Mouse (Mus musculus): ENCODE results near the gene Bcas1.

Bcas1 gene

GRCm38 (mm10) chr2:170365271-170365670 is 62.4 kb downstream of the Bcas1 start:
- in situ Hi-C loops (cut with MboI; ENCODE audit: low pct_unique_long_range_greater_than_20kb in 1 of 2, low sequenced_read_pairs in 2 of 2, unreplicated experiment in 1 of 2) = no loop called here

- in situ Hi-C loops (cut with MboI; ENCODE audit: low pct_unique_long_range_greater_than_20kb in 1 of 2, low sequenced_read_pairs in 2 of 2, unreplicated experiment in 1 of 2) = no loop called here
These were observed 70.8 kb downstream of the Bcas1 start for GRCm38 (mm10) chr2:170356667-170357374.

GRCm38 (mm10) chr2:170354963-170355367 is 72.7 kb downstream of the Bcas1 start:
- in situ Hi-C loops (cut with MboI; ENCODE audit: low pct_unique_long_range_greater_than_20kb in 1 of 2, low sequenced_read_pairs in 2 of 2, unreplicated experiment in 1 of 2) = no loop called here

GRCm38 (mm10) chr2:170352273-170352672 is 75.4 kb downstream of the Bcas1 start:
- in situ Hi-C loops (cut with MboI; ENCODE audit: low pct_unique_long_range_greater_than_20kb in 1 of 2, low sequenced_read_pairs in 2 of 2, unreplicated experiment in 1 of 2) = no loop called here

- in situ Hi-C loops (cut with MboI; ENCODE audit: low pct_unique_long_range_greater_than_20kb in 1 of 2, low sequenced_read_pairs in 2 of 2, unreplicated experiment in 1 of 2) = no loop called here
These were observed 75.8 kb downstream of the Bcas1 start for GRCm38 (mm10) chr2:170351847-170352246.

- in situ Hi-C loops (cut with MboI; ENCODE audit: low pct_unique_long_range_greater_than_20kb in 1 of 2, low sequenced_read_pairs in 2 of 2, unreplicated experiment in 1 of 2) = no loop called here
These were observed 77.9 kb downstream of the Bcas1 start for GRCm38 (mm10) chr2:170349784-170350183.

- in situ Hi-C loops (cut with MboI; ENCODE audit: low pct_unique_long_range_greater_than_20kb in 1 of 2, low sequenced_read_pairs in 2 of 2, unreplicated experiment in 1 of 2) = no loop called here
These were observed 78.5 kb downstream of the Bcas1 start for GRCm38 (mm10) chr2:170349096-170349495.

- in situ Hi-C loops (cut with MboI; ENCODE audit: low pct_unique_long_range_greater_than_20kb in 1 of 2, low sequenced_read_pairs in 2 of 2, unreplicated experiment in 1 of 2) = no loop called here
These were observed 80.4 kb downstream of the Bcas1 start for GRCm38 (mm10) chr2:170347131-170347765.

- in situ Hi-C loops (cut with MboI; ENCODE audit: low pct_unique_long_range_greater_than_20kb in 1 of 2, low sequenced_read_pairs in 2 of 2, unreplicated experiment in 1 of 2) = no loop called here
These were observed 82.2 kb downstream of the Bcas1 start for GRCm38 (mm10) chr2:170345410-170345793.

- in situ Hi-C loops (cut with MboI; ENCODE audit: low pct_unique_long_range_greater_than_20kb in 1 of 2, low sequenced_read_pairs in 2 of 2, unreplicated experiment in 1 of 2) = no loop called here
These were observed 82.9 kb downstream of the Bcas1 start for GRCm38 (mm10) chr2:170344502-170345409.

- in situ Hi-C loops (cut with MboI; ENCODE audit: low pct_unique_long_range_greater_than_20kb in 1 of 2, low sequenced_read_pairs in 2 of 2, unreplicated experiment in 1 of 2) = no loop called here
These were observed 83.8 kb downstream of the Bcas1 start for GRCm38 (mm10) chr2:170343819-170344317.

GRCm38 (mm10) chr2:170343133-170343818 is 84.4 kb downstream of the Bcas1 start:
- in situ Hi-C loops (cut with MboI; ENCODE audit: low pct_unique_long_range_greater_than_20kb in 1 of 2, low sequenced_read_pairs in 2 of 2, unreplicated experiment in 1 of 2) = no loop called here

GRCm38 (mm10) chr2:170342312-170342830 is 85.3 kb downstream of the Bcas1 start:
- in situ Hi-C loops (cut with MboI; ENCODE audit: low pct_unique_long_range_greater_than_20kb in 1 of 2, low sequenced_read_pairs in 2 of 2, unreplicated experiment in 1 of 2) = no loop called here

GRCm38 (mm10) chr2:170341179-170341578 is 86.5 kb downstream of the Bcas1 start:
- in situ Hi-C loops (cut with MboI; ENCODE audit: low pct_unique_long_range_greater_than_20kb in 1 of 2, low sequenced_read_pairs in 2 of 2, unreplicated experiment in 1 of 2) = no loop called here

GRCm38 (mm10) chr2:170336266-170336760 is 91.3 kb downstream of the Bcas1 start:
- in situ Hi-C loops (cut with MboI; ENCODE audit: low pct_unique_long_range_greater_than_20kb in 1 of 2, low sequenced_read_pairs in 2 of 2, unreplicated experiment in 1 of 2) = no loop called here

- in situ Hi-C loops (cut with MboI; ENCODE audit: low pct_unique_long_range_greater_than_20kb in 1 of 2, low sequenced_read_pairs in 2 of 2, unreplicated experiment in 1 of 2) = no loop called here
These were observed 92.5 kb downstream of the Bcas1 start for GRCm38 (mm10) chr2:170335168-170335567.

GRCm38 (mm10) chr2:170331870-170332269 is 95.8 kb downstream of the Bcas1 start:
- in situ Hi-C loops (cut with MboI; ENCODE audit: low pct_unique_long_range_greater_than_20kb in 1 of 2, low sequenced_read_pairs in 2 of 2, unreplicated experiment in 1 of 2) = no loop called here

GRCm38 (mm10) chr2:170330466-170330865 is 97.2 kb downstream of the Bcas1 start:
- in situ Hi-C loops (cut with MboI; ENCODE audit: low pct_unique_long_range_greater_than_20kb in 1 of 2, low sequenced_read_pairs in 2 of 2, unreplicated experiment in 1 of 2) = no loop called here

Data from mouse embryonic stem cell (cell line).